Mouse (Mus musculus) gonadal fat pad, adult 2 months (tissue): ENCODE measurements around the gene Bcl7a. TPM values are rescaled to one million over a fixed set of nuclear protein-coding genes. Genes with fewer than 3 reads are reported as not detected.

Experiments
- DNase-seq: peaks from one replicate; pipeline ENCODE4 v3.0.0-alpha.2; 2012; ENCODE audit warnings: low read depth
- polyA plus RNA-seq: library from polyadenylated mRNA; depleted of rRNA; stranded (reverse); fragments of >200 nt; gene quantifications from 2 replicates; pipeline ENCODE4 v1.2.3, GENCODE M21; 2012; rRNA removed

Bcl7a gene
- polyA plus RNA-seq, 1 experiment = 10.2 TPM

DNA sequence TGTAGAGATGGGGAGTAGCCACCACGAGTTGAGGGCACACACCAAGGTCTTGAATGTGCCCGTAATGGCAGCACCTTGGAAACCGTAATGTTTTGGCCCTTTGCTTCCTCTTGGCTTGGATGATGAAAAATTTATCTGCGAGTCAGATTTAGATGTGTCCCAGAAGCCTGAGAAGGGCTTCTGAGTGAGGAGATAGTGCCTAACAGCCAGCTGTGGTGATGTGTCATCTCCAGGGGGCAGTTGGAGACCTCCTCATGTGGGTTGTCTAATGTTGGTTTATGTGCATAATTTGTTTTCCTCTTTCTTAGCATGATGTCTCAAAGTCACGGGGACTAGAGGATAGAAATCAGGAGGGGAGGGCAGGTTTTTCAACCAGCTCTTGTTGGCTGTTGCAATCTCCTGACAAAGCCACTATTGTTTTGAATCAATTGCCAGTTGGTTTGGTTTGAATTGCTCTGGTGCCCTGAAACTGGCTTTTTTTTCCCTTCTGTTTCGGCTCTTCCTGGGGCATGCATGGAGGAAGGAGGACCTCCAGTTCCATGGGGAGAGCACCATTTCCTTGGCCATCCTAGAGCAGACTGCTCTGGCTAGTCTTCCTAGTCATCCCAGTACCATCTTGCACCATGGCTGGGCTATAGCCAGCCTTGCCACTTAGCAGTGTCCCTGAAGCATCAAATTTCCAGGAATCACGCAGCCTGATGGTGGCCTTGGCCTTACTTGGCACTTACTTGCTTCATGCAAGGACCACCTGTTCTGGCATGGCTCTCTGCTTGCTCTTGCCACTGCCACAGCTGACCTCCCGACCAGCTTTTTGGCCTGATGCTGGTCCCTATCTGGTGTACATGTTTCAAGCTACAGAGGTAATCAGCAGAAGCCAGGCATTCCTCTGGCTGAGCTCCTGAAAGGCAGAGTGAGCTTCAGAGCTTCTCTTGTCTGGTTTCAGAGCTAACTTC is 73.2 kb downstream of the Bcl7a start:
- no peak for DNase-seq

GRCm38 (mm10) chr5:123423885-123424284 is 80.3 kb downstream of the Bcl7a start:
- no peak for DNase-seq

Other genes with a start within 250 kb of the Bcl7a start
- 2.1 and 2.7 TPM in 2 replicates for gene Rhof, start 211.1 kb upstream of the Bcl7a start, polyA plus RNA-seq
- gene Setd1b, start 201.6 kb upstream of the Bcl7a start, polyA plus RNA-seq = 3.5 and 9.3 TPM in 2 replicates
- 28.0 and 36.1 TPM in 2 replicates for gene Psmd9, start 174.4 kb upstream of the Bcl7a start, polyA plus RNA-seq
- gene Hpd, start 161.1 kb upstream of the Bcl7a start, polyA plus RNA-seq = 0.34 and 4.3 TPM in 2 replicates
- 2.5 and 3.0 TPM in 2 replicates for gene Wdr66, start 91.7 kb upstream of the Bcl7a start, polyA plus RNA-seq
- gene Mlxip, start 51.0 kb downstream of the Bcl7a start, polyA plus RNA-seq = 33.4 and 37.9 TPM in 2 replicates
- 0.53 and 0.79 TPM in 2 replicates for gene Lrrc43, start 145.5 kb downstream of the Bcl7a start, polyA plus RNA-seq
- gene Il31, start 145.7 kb downstream of the Bcl7a start, polyA plus RNA-seq = not detected in 2 replicates
- gene B3gnt4, start 166.6 kb downstream of the Bcl7a start, polyA plus RNA-seq = 0.41 and 0.42 TPM in 2 replicates
- gene Diablo, start 180.3 kb downstream of the Bcl7a start, polyA plus RNA-seq = 51.5 and 65.9 TPM in 2 replicates
- gene Gm49027, start 181.7 kb downstream of the Bcl7a start, polyA plus RNA-seq = 0.53 and 1.4 TPM in 2 replicates
- gene Vps33a, start 229.2 kb downstream of the Bcl7a start, polyA plus RNA-seq = 20.7 and 22.1 TPM in 2 replicates